Mouse (Mus musculus) kidney, adult 9 months (tissue): ENCODE results near the gene Slc44a3.

Experiments used
- DNase-seq: peaks from one replicate; pipeline ENCODE4 v3.0.0; 2022

The Slc44a3 gene

GRCm38 (mm10) chr3:121532176-121532575 is at the start of gene Slc44a3:
Gene Slc44a3 (minus strand): TSS chr3:121532404.
- DNase-seq = peak; percentile 67

GRCm38 (mm10) chr3:121579880-121580549 is 47.8 kb upstream of the Slc44a3 start:
- DNase-seq = no peak

GRCm38 (mm10) chr3:121579402-121579801 is 47.2 kb upstream of the Slc44a3 start:
- no peak for DNase-seq

GRCm38 (mm10) chr3:121578706-121579105 is 46.5 kb upstream of the Slc44a3 start:
- DNase-seq = no peak

- no peak for DNase-seq
These were observed 45.4 kb upstream of the Slc44a3 start for GRCm38 (mm10) chr3:121577641-121578040.

GRCm38 (mm10) chr3:121577032-121577591 is 44.9 kb upstream of the Slc44a3 start:
- DNase-seq = peak; percentile 49

- peak; percentile 14 for DNase-seq
These were observed 44.2 kb upstream of the Slc44a3 start for GRCm38 (mm10) chr3:121576367-121576766.

GRCm38 (mm10) chr3:121574386-121574785 is 42.2 kb upstream of the Slc44a3 start:
- no peak for DNase-seq

- no peak for DNase-seq
These were observed 41.7 kb upstream of the Slc44a3 start for GRCm38 (mm10) chr3:121573858-121574257.

GRCm38 (mm10) chr3:121571491-121571890 is 39.3 kb upstream of the Slc44a3 start:
- DNase-seq = no peak

GRCm38 (mm10) chr3:121570623-121571022 is 38.4 kb upstream of the Slc44a3 start:
- no peak for DNase-seq

- DNase-seq = no peak
These were observed 37.6 kb upstream of the Slc44a3 start for GRCm38 (mm10) chr3:121569767-121570166.

- no peak for DNase-seq
These were observed 36.8 kb upstream of the Slc44a3 start for GRCm38 (mm10) chr3:121569004-121569403.

GRCm38 (mm10) chr3:121567904-121568303 is 35.7 kb upstream of the Slc44a3 start:
- DNase-seq = peak; percentile 84

GRCm38 (mm10) chr3:121567337-121567900 is 35.2 kb upstream of the Slc44a3 start:
- no peak for DNase-seq

GRCm38 (mm10) chr3:121566901-121567300 is 34.7 kb upstream of the Slc44a3 start:
- peak; percentile 39 for DNase-seq

GRCm38 (mm10) chr3:121561803-121562202 is 29.6 kb upstream of the Slc44a3 start:
- no peak for DNase-seq

- DNase-seq = no peak
These were observed 28.1 kb upstream of the Slc44a3 start for GRCm38 (mm10) chr3:121560115-121560865.

GRCm38 (mm10) chr3:121559406-121560114 is 27.4 kb upstream of the Slc44a3 start:
- no peak for DNase-seq

GRCm38 (mm10) chr3:121558861-121559260 is 26.7 kb upstream of the Slc44a3 start:
- DNase-seq = no peak

- no peak for DNase-seq
These were observed 24.1 kb upstream of the Slc44a3 start for GRCm38 (mm10) chr3:121556304-121556703.

GRCm38 (mm10) chr3:121553294-121553693 is 21.1 kb upstream of the Slc44a3 start:
- peak; percentile 56 for DNase-seq

GRCm38 (mm10) chr3:121552723-121553122 is 20.5 kb upstream of the Slc44a3 start:
- peak; percentile 22 for DNase-seq
